Mouse (Mus musculus) cerebellum, adult 11-12 months (tissue): ENCODE measurements at regions not wholly inside any gene's neighbourhood (a gene's known extent, or its start where the extent isn't known, plus 50 kb on each side); places are given as distances from the start of the nearest gene placed in this dataset.

ENCODE experiments used
- DNase-seq: peaks from one replicate; pipeline ENCODE4 v3.0.0; 2022

DNA sequence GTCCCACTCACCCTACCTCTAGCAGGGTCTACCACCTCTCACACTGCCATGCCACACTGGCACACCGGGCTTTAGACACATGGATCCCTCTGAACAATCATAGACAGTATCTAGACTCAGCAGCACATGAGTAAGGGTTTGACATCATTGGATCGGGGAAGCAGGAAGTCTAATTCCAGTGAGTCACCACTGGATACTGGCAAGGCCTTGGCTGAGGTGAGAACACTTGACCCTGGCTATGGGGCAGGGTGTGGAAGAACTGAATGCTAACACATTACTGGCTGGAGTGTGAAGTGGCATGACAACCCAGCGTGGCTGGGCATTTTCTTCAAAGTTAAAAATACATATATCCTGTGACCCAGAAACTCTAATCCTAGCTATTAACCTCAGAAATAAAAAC is 114.4 kb downstream of the H2afy start:
- DNase-seq, result no peak

DNA sequence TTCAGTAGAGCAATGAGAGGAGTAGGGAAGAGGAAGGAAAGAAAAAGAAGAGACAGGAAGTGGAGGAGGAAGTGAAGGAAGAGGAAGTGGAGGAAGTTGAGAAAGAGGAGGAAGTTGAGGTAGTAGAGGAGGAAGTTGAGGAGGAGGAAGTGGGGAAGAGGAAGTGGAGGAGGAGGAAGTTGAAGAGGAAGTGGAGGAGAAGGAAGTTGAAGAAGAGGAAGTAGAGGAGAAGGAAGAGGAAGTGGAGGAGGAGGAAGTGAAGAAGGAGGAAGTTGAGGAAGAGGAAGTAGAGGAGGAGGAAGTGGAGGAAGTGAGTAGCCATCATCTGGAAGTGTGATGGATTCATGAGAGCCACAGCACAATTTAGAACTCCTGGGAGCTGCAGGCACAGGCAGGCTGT is 122.2 kb downstream of the H2afy start:
- DNase-seq, result no peak

DNA sequence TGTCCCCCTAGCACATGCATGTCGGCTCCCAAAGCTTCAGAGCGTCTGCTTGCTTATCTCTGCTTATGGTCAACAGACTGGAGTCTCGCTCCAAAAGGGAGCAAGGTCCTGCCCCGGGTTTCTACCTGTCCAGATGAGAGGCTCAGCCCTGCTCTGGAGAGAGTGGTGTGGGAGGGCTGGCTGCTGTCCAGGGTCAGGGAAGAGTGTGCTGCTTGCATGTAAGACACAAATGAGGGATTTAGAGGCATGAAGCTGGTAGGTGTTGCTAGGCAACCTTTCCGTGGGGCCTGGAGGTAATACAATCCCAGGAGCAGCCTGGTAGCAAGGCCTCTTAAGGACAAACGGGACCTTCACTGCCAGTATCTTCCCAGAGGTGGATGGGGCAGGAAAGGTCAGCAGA is 125.7 kb downstream of the H2afy start:
- DNase-seq, result no peak

DNA sequence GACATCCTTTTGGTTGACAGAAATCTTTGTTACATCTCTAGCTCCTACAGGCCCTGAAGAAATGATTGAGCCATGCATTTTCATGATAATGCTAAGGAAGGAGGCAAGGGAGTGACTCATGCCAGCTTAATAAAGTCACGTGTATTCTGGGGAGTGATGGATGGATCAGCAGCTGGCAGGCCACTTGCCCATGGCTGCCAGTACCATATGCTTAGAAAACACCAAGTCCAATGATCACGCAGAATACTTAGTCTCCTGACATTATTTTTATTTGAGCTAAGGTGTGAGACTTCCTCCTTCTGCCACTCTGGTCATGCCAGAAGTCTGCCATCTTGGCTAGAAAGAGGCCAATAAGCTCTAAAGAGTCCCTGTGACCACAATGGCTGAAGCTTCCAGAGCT is 129.3 kb downstream of the H2afy start:
- DNase-seq, result no peak

DNA sequence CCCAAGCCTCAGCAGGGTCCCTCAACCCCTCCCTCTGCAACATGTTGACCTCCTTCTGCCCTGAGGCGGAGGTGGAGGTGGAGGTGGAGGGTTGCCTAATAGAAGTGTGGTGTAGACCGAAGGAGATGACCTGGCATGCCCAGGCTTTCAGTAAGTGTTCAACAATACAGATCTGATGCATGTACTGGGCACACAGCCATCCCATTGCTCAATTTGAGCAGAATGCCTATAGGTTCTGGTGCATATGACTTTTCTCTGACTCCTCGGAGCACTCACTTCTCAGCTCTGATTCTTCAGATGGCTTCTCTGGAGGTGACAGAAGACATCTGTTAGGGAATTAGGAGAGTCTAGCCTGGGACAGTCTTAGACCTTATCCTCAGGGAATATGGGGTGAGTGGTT is 130.4 kb downstream of the H2afy start:
- no peak for DNase-seq

DNA sequence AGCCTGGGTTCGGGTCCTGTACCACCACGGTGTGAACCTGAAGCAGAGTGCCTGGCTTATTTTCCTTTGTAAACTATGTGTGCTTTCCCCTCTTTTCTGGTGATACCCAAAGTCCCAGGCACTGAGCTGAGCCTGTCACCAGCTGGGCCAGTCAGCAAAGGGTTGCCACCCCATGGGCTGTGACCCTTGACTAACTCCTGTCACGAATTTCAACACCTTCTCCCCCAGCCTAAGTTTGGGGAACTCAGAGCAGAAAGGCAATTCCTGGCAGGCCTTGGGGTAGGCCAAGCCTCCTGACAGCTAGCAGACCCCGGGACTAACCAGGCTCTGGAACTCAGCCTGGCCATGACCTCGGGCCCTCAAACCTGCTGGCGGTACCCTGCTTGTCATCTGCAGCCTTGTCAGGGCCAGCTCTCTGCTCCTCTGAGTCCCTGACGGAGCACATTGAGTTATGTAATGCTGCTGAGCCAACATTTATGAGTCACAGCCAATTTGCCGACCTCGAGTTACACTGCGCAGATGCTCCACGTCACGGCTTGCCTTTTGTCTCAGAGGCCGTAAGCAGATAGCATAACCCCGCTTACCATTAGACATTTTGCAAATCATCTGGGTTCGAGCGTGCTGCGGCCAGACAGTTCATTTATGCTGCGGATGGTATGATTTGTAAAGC is 132.3 kb downstream of the H2afy start:
- DNase-seq, result peak; percentile 45

DNA sequence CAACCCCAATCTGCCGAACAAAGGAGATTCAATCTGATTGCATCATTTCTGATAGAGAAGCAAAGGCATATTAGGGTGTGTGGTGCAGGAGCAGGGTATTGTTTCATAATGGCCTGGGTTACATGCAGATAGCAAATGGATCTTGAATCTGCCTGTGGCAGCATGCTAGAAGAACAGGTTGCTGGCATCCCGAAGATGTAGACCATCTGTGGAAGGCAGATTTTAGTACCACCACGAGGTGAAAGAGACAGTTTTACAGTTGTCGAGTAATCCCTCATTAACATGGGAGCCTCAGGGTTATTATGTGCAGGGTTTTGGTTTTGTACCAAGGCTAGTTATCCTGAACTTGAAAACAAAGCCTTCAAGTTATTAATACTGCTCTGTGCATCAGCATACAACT is 140.9 kb downstream of the H2afy start:
- DNase-seq, result no peak

DNA sequence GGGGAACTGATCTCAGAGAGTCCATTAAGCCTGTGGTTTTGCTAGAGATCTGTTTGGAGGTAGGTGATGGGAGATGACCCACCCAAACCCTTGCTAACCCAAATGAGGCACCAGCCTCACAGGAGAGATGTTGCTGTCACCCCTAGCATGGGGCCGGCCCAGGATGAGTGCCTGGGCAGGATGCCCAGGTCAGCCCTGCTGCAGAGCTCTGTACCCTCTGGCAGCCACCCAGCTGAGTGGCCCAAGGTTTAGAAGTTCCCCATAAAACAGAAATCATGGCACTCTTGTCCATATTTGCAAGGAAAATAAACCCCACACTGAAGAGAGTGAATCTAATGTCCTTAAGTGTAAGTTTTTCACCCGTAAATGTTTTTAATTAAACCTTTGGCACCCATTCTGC is 141.7 kb downstream of the H2afy start:
- no peak for DNase-seq

DNA sequence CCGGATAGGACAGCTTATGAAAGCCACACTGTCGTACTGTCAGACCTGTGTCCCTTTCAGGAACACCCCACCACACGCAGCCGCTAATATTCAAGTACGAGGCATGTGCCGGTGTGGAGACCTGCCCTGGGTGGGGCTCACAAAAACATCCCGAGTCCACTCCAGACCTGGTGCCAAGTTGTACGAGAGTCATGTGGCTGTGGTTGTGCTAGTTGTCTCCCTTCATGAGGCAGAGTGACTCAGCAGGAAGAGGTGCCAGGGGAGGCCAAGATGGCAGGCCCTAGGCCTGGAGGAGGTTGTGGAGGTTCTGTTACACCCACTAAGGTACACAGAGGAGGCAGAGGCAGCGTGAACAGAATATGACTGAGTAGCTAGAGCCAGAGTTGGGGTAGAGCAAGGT is 143.5 kb downstream of the H2afy start:
- DNase-seq, result no peak

DNA sequence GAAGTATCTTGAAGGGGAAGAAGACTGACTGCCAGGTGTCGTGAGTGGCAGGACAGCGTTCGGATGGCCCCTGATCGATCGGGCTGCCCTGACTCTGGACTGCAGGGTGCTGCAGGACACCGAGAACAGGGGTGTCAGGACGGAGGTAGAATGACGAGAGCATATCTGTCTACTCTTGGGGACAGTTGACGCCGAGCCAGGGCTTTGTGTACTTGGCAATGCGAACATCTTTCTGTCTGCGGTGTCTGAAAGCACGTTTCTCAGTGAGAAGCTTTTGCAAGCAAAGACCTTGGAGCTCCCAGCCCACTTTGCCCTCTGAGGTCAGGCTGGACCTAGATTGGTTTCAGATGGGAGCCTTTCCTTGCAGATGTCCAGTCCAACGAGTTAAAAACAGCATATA is 144.9 kb downstream of the H2afy start:
- no peak for DNase-seq

DNA sequence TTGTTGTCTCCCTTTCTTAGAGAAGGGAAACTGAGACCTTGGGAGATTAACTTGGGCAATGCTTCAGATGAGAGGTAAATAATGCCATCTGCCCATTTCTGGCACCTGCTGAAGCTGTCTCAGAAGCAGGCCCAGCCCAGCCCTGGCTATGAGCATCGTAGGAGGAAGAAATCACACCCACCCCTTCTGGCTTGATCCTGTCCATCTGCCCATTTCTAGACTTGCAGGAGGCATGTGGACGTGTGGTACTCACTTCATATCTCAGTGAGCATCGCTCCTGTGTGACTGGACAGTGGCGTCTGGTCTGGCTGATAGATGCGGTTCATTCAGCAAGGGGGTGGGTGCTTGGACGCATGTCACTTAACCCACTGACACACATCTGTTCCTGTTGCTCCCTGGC is 146.0 kb downstream of the H2afy start:
- peak; percentile 50 for DNase-seq

DNA sequence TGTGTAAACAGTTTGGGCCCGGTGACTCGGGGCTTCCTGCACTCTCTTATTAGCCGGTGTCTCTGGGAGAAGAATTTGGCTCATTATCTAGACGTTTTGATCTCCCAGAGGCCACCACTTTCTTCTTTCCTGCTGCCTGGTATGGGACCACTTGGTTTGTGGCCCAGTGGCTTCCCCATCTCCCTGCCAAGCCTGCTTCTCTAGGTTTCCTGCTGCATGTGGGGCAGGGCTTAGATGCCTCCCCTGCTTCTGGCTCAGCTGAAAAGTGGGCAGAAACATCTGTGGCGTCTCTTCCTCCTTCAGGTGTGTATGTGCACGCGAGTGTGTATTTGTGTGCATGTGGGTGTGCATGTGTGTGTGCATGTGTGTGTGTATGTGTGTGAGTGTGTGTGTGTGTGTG is 146.8 kb downstream of the H2afy start:
- no peak for DNase-seq

DNA sequence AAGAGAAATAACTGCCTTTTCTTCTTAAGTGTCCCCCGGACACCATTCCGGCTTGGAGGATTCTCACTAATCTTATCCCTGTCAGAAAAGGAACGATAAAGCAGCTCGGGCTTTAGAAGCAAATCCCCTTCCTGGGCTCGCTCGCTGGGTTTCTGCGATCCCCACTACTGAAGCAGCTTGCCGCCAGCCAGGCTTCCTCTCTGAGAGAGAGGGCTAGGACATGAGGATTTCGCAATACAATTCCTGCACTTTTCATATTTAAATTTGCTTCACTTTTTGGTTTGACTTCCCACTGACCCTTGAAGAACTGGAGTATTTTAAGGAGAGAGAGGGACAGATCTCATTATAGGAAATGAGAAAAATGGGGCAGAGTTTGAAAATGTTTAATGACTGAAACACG is 149.4 kb upstream of the Pitx1 start:
- no peak for DNase-seq

DNA sequence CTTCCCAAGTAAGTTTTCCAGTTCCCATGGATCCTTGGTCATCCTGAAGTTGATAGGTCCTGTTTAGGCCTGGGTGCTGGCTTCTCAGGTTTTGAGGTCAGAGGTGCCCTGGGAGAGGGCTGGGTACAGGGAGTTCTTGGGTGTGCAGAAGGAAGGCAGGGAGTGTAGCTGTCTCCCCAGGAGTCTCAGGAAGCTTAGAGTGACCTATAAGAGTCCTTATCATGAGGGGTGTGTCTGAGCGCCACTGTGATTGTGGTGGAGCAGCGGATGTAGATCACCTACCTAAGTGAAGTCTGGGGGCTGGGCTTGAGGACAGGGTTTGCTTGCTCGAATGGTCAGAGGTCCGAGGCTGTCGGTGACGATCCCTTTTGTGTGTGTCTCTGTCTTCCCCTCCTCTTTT is 148.8 kb upstream of the Pitx1 start:
- DNase-seq, result no peak

DNA sequence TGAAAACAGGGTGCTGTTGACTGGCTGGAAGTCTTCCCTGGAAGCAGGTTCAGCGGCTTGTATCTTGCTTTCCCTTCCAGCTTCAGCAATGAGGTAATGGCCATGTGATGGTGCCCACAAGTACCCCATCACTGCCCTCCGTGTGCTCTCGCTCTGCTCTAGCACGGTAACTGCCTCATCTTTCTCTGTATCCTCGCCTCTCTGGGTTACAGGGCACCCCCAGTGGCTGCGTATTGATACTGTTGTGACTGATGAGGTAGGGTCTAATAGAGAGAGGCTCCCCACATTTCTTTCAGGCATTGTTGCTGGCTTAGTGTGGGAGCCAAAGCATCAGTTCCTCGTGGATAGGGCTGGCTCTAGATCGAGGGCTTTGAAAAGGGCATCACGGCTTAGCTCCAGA is 147.9 kb upstream of the Pitx1 start:
- no peak for DNase-seq

DNA sequence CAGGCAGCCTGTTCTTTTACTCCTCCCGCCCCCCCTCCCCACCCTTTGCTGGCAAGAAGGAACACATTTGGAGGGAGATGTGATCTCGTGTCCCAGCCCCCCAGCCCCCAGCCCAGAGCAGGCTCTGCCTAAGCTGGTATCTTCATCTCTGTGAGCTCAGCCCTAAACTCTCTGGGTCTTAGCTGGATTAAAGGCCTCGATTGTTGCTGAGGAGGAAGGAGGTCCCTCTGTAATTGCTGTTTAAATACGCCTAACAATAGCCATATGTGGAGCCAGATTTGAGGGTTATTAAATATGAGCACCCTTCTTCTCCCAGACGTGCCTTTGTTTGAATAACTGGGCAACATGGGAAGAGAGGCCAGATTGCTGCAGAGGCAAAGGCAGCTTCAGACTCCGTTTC is 145.0 kb upstream of the Pitx1 start:
- no peak for DNase-seq

DNA sequence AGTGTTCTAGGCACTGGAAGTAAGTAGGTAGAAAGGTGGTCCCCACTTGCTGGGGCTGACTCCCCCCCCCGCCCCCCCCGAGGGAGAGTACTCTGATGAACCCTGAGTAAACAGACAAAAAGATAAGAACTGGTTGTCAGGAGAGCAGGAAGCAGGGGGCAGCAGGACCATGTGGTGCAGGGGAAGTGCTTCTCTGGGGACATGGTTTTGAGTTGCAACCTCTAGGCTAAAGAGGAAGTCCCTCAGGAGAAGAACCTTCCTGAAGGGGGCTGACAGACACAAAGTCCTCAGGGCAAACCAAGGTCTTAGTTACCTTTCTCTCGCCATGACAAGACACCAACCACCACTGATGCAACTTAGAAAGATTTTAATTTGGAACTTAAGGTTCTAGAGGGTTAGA is 141.9 kb upstream of the Pitx1 start:
- no peak for DNase-seq

DNA sequence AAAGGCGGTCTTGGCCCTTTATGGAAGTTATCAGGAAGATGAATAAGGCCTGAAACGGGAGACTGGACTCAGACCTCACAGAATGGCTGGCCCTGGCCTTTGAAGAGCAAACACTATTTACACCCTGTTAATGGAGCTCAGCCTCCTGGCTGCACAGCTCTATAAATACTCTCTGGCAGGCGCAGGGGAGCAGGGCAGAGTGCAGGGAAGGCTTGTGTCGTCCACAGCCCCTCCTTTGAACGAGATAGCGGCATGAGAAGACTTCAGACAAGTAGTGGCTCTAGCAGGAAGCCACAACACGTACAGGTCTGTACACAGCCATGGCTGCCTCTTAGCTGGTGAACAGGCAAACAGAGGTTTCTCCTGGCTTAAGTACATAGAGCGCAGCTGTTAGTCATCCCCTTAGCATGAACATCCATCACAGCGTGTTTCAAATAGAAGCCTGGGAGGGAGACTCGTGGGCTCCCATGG is 141.0 kb upstream of the Pitx1 start:
- DNase-seq, result no peak

DNA sequence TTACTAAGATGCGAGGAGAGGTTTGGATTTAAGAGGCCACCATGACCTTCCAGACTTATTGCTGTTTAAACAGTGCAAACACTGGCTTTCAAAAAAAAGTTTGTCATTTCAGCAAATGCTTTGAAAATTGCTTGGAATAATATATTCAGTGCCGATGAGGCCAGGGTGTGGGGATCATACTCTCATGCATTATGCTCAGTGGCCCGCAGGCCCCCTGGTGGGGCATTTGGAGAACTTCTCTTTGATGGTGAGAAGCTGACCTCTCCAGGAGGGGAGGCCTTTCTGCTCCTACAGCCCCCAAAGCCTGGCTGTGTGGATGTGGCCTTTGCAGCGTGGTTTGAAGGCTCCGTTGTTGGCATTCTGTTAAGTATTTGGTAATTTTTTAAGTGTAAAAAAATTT is 138.1 kb upstream of the Pitx1 start:
- no peak for DNase-seq

DNA sequence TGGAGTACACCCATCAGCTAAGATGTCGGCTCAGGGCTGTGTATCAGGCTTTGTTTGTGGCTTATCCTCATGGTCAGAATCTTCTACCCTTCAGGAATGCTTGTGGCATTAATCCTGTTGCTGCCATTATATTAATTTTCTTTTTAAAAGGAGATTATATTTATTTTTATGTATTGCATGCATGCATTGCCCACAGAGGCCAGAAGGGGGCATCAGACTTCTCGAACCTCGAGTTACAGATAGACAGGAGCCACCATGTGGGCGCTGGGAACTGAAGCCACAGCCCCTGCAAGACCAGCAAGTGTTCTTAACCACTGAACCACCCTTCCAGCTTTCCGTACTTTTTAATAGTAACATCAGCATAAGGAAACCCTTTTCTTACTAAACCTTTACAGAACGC is 134.7 kb upstream of the Pitx1 start:
- no peak for DNase-seq

DNA sequence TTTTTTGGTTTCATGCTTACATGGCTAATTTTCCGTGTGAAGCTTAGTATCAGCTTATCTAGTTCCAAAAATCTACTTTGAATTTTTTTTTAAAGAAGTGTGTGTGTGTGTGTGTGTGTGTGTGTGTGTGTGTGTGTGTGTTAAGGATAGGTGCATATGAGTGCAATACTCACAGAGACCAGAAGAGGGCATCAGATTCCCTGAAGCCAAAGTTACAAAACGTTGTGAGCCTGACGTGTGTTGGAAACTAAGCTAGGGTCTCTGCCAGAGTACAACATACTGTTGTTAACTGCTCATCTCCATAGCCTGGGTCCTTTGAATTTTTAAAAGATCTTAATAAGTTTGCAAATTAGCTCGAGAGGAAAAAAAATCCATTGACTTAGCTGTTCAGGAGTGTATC is 133.5 kb upstream of the Pitx1 start:
- DNase-seq, result no peak

DNA sequence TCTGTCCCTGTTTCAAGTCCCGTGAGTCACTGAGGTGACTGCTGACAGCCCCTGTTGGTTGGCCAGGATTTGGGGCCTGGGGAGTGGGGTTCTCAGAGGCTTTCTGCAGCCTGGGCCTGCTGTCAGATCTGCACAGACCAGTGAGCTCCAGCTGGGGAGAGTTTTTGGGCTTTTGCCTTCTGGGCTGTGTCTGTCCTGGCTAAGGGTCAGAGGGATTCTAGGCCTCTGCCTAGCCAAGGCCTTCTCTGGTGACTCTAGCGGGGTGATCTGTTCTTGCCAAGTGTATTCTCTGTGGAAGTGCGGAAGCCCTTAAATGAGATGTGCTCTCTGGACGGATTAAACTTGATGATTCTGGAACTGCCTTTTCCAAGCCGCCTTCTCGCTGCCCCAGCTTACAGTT is 131.2 kb upstream of the Pitx1 start:
- DNase-seq, result no peak

DNA sequence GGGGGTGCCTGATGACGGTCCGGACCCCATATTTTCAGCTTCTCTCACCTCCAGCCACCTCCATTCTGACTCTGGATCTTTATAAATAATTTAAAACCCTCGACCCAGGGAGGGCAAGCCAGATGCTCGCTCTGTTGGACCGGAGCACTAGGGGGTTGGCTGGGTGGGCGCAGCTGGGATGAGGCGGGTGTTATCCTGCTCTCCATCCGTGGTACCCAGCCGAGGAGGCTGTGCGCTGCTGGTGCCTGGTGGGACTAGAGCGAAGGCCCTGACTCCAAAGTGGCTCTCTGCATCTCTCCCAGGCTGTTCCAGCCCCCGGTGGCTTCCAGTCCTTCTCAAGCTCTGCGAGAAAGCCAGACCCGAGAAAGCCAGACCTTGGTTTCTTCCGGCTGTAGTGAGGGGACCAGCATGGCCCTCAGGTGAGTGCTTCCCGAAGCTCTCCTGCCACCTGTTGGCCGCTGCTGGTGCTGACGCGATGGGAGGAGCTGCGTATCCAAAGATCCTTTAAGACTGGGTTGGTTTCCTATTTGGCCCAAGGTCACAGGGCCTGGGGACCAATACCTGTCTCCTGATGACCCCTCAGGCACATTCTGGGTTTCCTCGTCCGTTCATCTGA is 127.1 kb upstream of the Pitx1 start:
- no peak for DNase-seq

DNA sequence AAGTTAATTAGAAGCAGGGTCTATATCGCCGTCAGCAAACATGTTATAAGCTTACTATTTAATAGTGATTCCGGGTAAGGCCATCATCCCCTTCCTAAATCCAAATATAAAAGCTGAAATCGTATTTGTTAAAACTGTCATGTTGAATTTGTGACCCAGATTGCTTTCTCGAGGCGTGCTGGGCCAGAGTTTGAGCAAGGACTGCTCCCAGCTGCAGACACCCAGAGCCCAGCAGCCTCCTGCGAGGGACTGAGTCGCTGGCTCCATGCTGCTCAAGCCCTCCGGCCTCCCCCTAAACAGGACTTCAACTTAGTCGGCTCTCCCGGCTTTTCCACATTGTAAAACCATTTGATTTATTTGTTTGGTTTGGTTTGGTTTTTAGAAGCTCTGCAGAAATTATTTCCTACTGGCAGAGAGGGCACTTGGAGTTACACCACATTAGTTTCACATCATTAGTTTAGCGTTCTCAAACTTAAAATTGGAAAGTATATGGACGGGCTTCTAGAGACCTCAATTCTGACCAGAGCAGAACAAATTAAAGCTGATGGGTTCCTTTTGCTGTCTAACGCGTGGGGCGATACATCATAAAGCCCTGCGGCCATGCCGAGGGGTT is 126.4 kb upstream of the Pitx1 start:
- no peak for DNase-seq

DNA sequence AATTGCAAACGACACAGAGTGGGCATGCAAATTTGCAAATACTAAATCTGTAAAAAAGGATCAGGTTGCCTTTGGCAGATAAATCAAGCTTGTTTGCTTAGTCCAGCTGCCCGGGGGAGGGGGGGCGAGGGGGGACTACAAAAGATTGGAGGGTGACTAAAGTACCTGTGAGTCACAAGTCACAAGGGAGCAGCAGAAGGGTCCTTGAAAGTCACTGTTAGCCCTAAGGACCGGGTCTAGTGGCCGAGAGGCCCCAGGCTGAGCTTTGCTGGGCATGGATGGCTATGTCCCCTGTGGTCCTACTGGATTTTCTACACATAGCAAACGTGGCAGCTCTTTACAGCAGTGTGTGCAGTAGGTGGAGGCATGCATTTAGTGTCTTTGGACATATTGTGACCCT is 118.4 kb upstream of the Pitx1 start:
- no peak for DNase-seq
